Mouse (Mus musculus) hindbrain, embryonic 10.5 days (tissue): ENCODE measurements around the gene Olfr1418. TPM values are rescaled to one million over a fixed set of nuclear protein-coding genes. Genes with fewer than 3 reads are reported as not detected.

Source experiments
- DNase-seq: peaks from one replicate; pipeline ENCODE4 v3.0.0-alpha.2; 2017; ENCODE audit warnings: low spot score
- H3K27ac ChIP-seq: fragments of 300-500 bp; sonication (generic); 2 replicates; pipeline ENCODE4 v1.5.1; 2016; ENCODE audit warnings: mild to moderate bottlenecking, moderate library complexity
- H3K27me3 ChIP-seq: fragments of 300-500 bp; sonication (generic); 2 replicates; pipeline ENCODE4 v1.6.1; 2016; ENCODE audit warnings: mild to moderate bottlenecking; ENCODE audit not compliant: poor library complexity, insufficient read depth, severe bottlenecking
- H3K36me3 ChIP-seq: fragments of 300-500 bp; sonication (generic); 2 replicates; pipeline ENCODE4 v1.6.1; 2016; ENCODE audit warnings: mild to moderate bottlenecking, moderate library complexity
- H3K4me1 ChIP-seq: fragments of 300-500 bp; sonication (generic); replicated peaks from 2 replicates; pipeline ENCODE4 v1.6.1; 2016; ENCODE audit warnings: mild to moderate bottlenecking
- H3K4me3 ChIP-seq: fragments of 300-500 bp; sonication (generic); 2 replicates; pipeline ENCODE4 v1.5.1; 2016; ENCODE audit warnings: mild to moderate bottlenecking, moderate library complexity
- H3K9me3 ChIP-seq: fragments of 300-500 bp; sonication (generic); 2 replicates; pipeline ENCODE4 v1.6.1; 2016; ENCODE audit warnings: mild to moderate bottlenecking, moderate library complexity
- WGBS: fragments of 180-500 bp; shearing (Covaris S2); methylation state at CpG from one replicate; pipeline ENCODE4 v1.1.7; 2016; 5-methylcytosine and 5-hydroxymethylcytosine counted together
- polyA plus RNA-seq: library from polyadenylated mRNA; unstranded; fragments of >200 nt; fragmentation: Nextera tagmentation; extraction: Ambion mirVana; gene quantifications from 2 replicates; pipeline ENCODE4 v1.2.1, GENCODE M21; 2016

Olfr1418 gene
- polyA plus RNA-seq, 1 experiment from 2014 or later: not detected

GRCm38 (mm10) chr19:11807251-11807650, 53.6 kb downstream of the Olfr1418 start:
- Histone ChIP-seq H3K27me3 (no peaks in the 10 kb centered on the region), H3K27ac (no peak overlapping the region), H3K9me3 (no peaks in the 10 kb centered on the region), H3K4me3 (no peak overlapping the region), H3K36me3 (no peaks in the 10 kb centered on the region), H3K4me1 (peaks cover 14% of the 10 kb centered on the region)
- DNase-seq: no peak
- whole genome bisulfite sequencing: 59% methylated on average over 2 of the region's 2 CpGs

GRCm38 (mm10) chr19:11804423-11804822, 56.4 kb downstream of the Olfr1418 start:
- no peak overlapping the region for H3K27ac ChIP-seq
- H3K4me1 ChIP-seq: peaks cover 6% of the 10 kb centered on the region; the same call in 1 of the 2 replicates
- DNase-seq: no peak
- H3K9me3 ChIP-seq: 0 out of 2 replicates have a peak, but pooled peaks cover 2% of the 10 kb centered on the region
- H3K36me3 ChIP-seq: no peaks in the 10 kb centered on the region
- H3K27me3 ChIP-seq: no peaks in the 10 kb centered on the region
- WGBS: 71% methylated on average over 1 of the region's 1 CpGs
- H3K4me3 ChIP-seq: no peak overlapping the region

Other genes starting within 250 kb of the Olfr1418 start
- gene Ms4a2, start 237.3 kb downstream of the Olfr1418 start, polyA plus RNA-seq: not detected in 2 replicates
- gene Ms4a3, start 220.2 kb downstream of the Olfr1418 start, polyA plus RNA-seq: not detected in 2 replicates
- not detected in 2 replicates for gene Oosp2, start 200.5 kb downstream of the Olfr1418 start, polyA plus RNA-seq
- gene Oosp1, start 169.9 kb downstream of the Olfr1418 start, polyA plus RNA-seq: not detected in 2 replicates
- not detected in 2 replicates for gene Oosp3, start 164.0 kb downstream of the Olfr1418 start, polyA plus RNA-seq
- gene Gif, start 113.5 kb downstream of the Olfr1418 start, polyA plus RNA-seq: not detected in 2 replicates
- gene Mrpl16, start 90.7 kb downstream of the Olfr1418 start, polyA plus RNA-seq: 49.1 and 55.1 TPM in 2 replicates
- 5.8 and 8.7 TPM in 2 replicates for gene Stx3, start 41.7 kb downstream of the Olfr1418 start, polyA plus RNA-seq
- gene Olfr1417, start 21.8 kb downstream of the Olfr1418 start, polyA plus RNA-seq: not detected in 2 replicates
- not detected in 2 replicates for gene Olfr1419, start 14.0 kb upstream of the Olfr1418 start, polyA plus RNA-seq
- gene Olfr1420, start 25.5 kb upstream of the Olfr1418 start, polyA plus RNA-seq: 0.07 TPM in 1 of 2 replicates, not detected in the other
- gene Patl1, start 51.3 kb upstream of the Olfr1418 start, polyA plus RNA-seq: 22.2 and 23.7 TPM in 2 replicates
- 2.9 and 3.1 TPM in 2 replicates for gene Osbp, start 104.9 kb upstream of the Olfr1418 start, polyA plus RNA-seq
- gene Olfr1423, start 180.3 kb upstream of the Olfr1418 start, polyA plus RNA-seq: 0.03 and 0.04 TPM in 2 replicates
- gene Olfr1424, start 201.6 kb upstream of the Olfr1418 start, polyA plus RNA-seq: not detected in 2 replicates
- gene Olfr1425, start 216.7 kb upstream of the Olfr1418 start, polyA plus RNA-seq: not detected in 2 replicates
- gene Olfr1426, start 230.9 kb upstream of the Olfr1418 start, polyA plus RNA-seq: not detected in 2 replicates
- gene Olfr1427, start 242.3 kb upstream of the Olfr1418 start, polyA plus RNA-seq: not detected in 2 replicates